Mouse (Mus musculus) myocyte (in vitro differentiated cells): ENCODE results near the gene Gm21680.
"Not testable (repeated sequence)": the region's sequence is repeated elsewhere in the genome, so short reads cannot be mapped to it uniquely, and the experiment has no call there.

Source experiments
- CEBPB ChIP-seq: IDR thresholded peaks from 2 replicates; pipeline ENCODE4 v1.6.1; 2011; ENCODE audit warnings: mild to moderate bottlenecking, moderate library complexity; ENCODE audit not compliant: poor library complexity, insufficient read depth, severe bottlenecking
- POLR2A ChIP-seq: IDR thresholded peaks from one replicate; pipeline ENCODE4 v1.6.1; 2011; ENCODE audit warnings: low read depth, mild to moderate bottlenecking, control low read depth, moderate library complexity; ENCODE audit not compliant: insufficient read length

DNA sequence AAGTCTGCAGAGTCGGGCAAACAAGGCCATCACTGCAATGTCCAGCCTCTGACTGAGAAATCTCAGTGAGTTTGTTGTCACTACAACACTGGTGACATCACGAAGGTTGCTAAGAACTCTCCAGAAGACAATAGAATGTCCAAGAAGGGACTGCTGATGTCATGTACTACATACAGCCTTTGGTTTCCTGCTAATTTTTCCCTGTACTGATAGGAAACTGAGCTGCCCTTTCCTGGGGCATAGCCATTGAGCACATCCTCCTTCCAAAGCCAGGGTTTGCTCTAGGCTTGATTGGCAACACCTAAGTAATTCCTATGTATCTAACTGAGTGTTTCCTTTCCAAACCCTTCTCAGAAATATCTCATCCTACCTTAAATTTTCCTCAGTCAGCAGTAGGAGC, 32.2 kb upstream of the Gm21680 start, which contains the start of gene Gm1979:
- not testable (repeated sequence) for TF ChIP-seq POLR2A, CEBPB
